Mouse (Mus musculus) neural tube, embryonic 15.5 days (tissue): Measurements from ENCODE around the gene Apol7a. TPM values are rescaled to one million over a fixed set of nuclear protein-coding genes. Genes with fewer than 3 reads are reported as not detected.

Experiments
- ATAC-seq: fragments of 200-750 bp; cut with Nextera tagmentation; 2 replicates; pipeline ENCODE4 v1.8.0; 2017; ENCODE audit warnings: mild to moderate bottlenecking, moderate TSS enrichment, moderate library complexity; ENCODE audit not compliant: low FRiP score
- H3K27ac ChIP-seq: fragments of 300-500 bp; sonication (generic); replicated peaks from 2 replicates; pipeline ENCODE4 v1.5.1; 2015; ENCODE audit warnings: mild to moderate bottlenecking, inconsistent platforms
- H3K27me3 ChIP-seq: fragments of 300-500 bp; sonication (generic); replicated peaks from 2 replicates; pipeline ENCODE4 v1.6.1; 2015; ENCODE audit warnings: inconsistent platforms
- H3K36me3 ChIP-seq: fragments of 300-500 bp; sonication (generic); 2 replicates; pipeline ENCODE4 v1.6.1; 2015; ENCODE audit warnings: inconsistent platforms
- H3K4me1 ChIP-seq: fragments of 300-500 bp; sonication (generic); 2 replicates; pipeline ENCODE4 v1.6.1; 2015; ENCODE audit warnings: inconsistent platforms
- H3K4me2 ChIP-seq: fragments of 300-500 bp; sonication (generic); 2 replicates; pipeline ENCODE4 v1.6.1; 2015; ENCODE audit warnings: inconsistent platforms, mild to moderate bottlenecking, moderate library complexity
- H3K4me3 ChIP-seq: fragments of 300-500 bp; sonication (generic); replicated peaks from 2 replicates; pipeline ENCODE4 v1.5.1; 2015; ENCODE audit warnings: mild to moderate bottlenecking, inconsistent platforms
- H3K9ac ChIP-seq: fragments of 300-500 bp; sonication (generic); replicated peaks from 2 replicates; pipeline ENCODE4 v1.6.1; 2015; ENCODE audit warnings: mild to moderate bottlenecking, inconsistent platforms
- H3K9me3 ChIP-seq: fragments of 300-500 bp; sonication (generic); replicated peaks from 2 replicates; pipeline ENCODE4 v1.6.1; 2016; ENCODE audit warnings: inconsistent platforms
- WGBS: fragments of 180-500 bp; shearing (Covaris S2); methylation state at CpG from one replicate; pipeline ENCODE4 v1.1.7; 2015; ENCODE audit warnings: mixed read lengths; 5-methylcytosine and 5-hydroxymethylcytosine counted together
- polyA plus RNA-seq: library from polyadenylated mRNA; unstranded; fragments of >200 nt; fragmentation: Nextera tagmentation; extraction: Ambion mirVana; gene quantifications from 2 replicates; pipeline ENCODE4 v1.2.1, GENCODE M21; 2015

Gene Apol7a
- polyA plus RNA-seq, 1 experiment from 2014 or later: not detected

DNA sequence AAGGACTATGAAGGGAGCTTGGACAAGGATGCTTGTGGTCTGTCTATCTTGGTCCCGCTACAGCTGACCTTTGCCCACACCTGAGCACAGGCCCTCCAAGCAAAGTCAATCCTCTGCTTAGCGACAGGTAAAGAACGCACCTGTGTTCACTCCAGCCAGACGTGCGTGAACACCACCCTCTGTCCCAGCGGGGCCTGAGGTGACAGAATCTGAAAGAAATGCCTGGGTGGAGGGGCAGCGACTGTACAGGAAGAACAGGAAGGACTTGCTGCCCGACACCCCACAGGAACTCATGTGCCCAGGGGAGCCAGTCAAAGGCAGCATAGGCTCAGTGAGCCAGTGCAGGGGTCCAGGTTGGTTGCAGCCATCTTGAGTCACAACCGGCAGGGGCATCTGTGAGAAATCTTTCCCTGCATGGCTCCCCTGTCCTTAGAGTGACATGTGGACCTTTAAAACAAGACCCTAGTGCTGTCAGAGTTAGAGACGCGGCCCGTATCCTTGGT is 30.0 kb downstream of the Apol7a start:
- 88% methylated on average over 12 of the region's 12 CpGs for WGBS
- no peaks in the 10 kb centered on the region for H3K36me3 ChIP-seq
- H3K9ac ChIP-seq: 0 out of 2 replicates have a peak overlapping the region, but pooled peaks have one; percentile 30
- H3K4me2 ChIP-seq: no peak overlapping the region
- H3K27me3 ChIP-seq: no peaks in the 10 kb centered on the region
- peaks cover 26% of the 10 kb centered on the region for H3K4me1 ChIP-seq
- H3K9me3 ChIP-seq: no peaks in the 10 kb centered on the region
- ATAC-seq: no peak
- H3K27ac ChIP-seq: peak overlapping the region; percentile 86
- H3K4me3 ChIP-seq: no peak overlapping the region

DNA sequence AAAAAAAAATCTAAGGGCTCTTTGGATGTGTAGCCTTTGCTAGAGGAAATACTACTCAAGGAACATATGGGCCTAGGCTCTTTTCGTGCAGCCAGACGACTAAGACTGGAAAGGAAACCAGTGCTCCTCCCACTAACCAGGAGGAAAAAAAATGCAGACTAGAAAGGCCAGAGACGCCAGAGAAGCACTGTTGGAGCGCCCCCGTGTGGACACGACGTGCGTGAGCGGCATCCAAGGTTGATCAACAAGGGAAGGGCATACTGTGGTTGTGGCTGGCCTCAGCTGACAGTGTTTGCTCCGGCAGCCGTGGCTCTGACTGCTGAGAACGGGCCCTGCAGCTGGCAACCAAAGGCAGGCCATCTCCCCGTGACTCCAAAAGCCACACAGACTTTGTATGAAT is 30.8 kb downstream of the Apol7a start:
- Histone ChIP-seq H3K36me3 (no peaks in the 10 kb centered on the region), H3K4me2 (peak overlapping the region; percentile 41), H3K4me1 (peaks cover 29% of the 10 kb centered on the region), H3K27ac (peak overlapping the region; percentile 86), H3K27me3 (no peaks in the 10 kb centered on the region), H3K4me3 (0 out of 2 replicates have a peak overlapping the region, but pooled peaks have one; percentile 5), H3K9me3 (no peaks in the 10 kb centered on the region), H3K9ac (peak overlapping the region; percentile 30; the same call in 1 of the 2 replicates)
- under 1% methylated on average over 13 of the region's 13 CpGs for WGBS
- peak; percentile 56; the same call in 1 of the 2 replicates for ATAC-seq

DNA sequence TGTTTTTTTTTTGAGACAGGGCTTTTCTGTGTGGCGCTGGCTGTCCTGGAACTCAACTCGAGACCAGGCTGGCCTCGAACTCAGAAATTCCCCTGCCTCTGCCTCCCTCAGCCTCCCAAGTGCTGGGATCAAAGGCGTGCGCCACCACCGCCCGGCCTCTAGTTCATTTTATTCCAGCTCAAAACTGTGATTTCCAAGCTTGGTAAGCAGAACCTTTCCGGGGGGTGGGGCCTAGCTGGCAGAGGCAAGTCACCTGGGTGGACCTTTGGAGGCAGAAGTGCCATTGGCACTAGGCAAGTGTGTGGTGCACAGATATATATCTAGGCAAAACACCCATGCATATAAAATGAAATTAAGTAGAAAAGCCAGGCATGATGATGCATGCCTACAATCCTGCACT is 31.4 kb downstream of the Apol7a start:
- no peaks in the 10 kb centered on the region for H3K9me3 ChIP-seq

DNA sequence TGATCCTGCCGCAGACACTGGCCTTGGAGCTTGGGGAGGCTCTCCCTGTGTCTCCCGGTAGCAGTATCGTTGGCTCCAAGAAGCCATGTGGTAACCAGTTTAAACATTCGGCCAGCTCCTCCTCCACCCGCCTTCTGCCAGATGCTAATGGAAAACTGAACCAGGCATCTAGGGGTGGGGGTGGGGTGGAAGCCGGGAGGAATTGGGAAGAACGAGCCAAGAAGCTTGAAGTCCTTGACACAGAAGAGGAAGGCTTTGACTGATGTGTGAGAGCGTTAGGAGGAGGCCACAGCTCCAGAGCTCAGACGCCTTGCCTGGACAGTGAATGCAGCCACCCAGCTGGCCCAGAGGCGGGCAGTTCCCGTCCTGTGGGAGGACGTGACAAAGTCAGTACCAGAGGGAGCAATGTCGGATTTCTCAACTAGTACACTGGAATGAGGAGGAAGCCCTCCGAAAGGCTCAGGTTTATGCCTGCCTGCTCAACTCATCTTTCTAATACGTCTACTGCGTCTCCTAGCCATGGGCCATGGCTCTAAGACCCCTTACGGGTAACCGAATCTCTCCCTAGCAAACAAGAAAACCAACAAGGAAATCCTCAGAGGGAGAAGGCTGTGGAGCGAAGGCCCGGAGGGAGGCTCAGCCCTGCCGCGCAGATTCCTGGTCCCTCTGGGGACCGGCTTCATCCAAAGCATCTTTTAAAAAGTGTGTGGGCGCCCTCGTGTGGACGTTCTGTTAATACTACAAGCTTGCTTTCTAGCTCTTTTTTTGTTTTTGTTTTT is 32.0 kb downstream of the Apol7a start:
- Histone ChIP-seq H3K4me3 (peak overlapping the region; percentile 38), H3K9ac (peak overlapping the region; percentile 52), H3K27ac (peak overlapping the region; percentile 86), H3K27me3 (no peaks in the 10 kb centered on the region), H3K36me3 (no peaks in the 10 kb centered on the region), H3K4me1 (peaks cover 29% of the 10 kb centered on the region), H3K9me3 (no peaks in the 10 kb centered on the region), H3K4me2 (peak overlapping the region; percentile 64)
- 2% methylated on average over 26 of the region's 26 CpGs for WGBS
- ATAC-seq: peak; percentile 76

More for the DNA sequence above, 31.4 kb downstream of the Apol7a start:
- Histone ChIP-seq H3K9ac (no peak overlapping the region), H3K4me1 (peaks cover 29% of the 10 kb centered on the region), H3K4me2 (no peak overlapping the region), H3K36me3 (no peaks in the 10 kb centered on the region), H3K27me3 (no peaks in the 10 kb centered on the region), H3K27ac (peak overlapping the region; percentile 86), H3K4me3 (no peak overlapping the region)
- 0 out of 2 replicates have a peak, but pooled peaks have one; percentile 29 for ATAC-seq
- WGBS: 43% methylated on average over 8 of the region's 8 CpGs

DNA sequence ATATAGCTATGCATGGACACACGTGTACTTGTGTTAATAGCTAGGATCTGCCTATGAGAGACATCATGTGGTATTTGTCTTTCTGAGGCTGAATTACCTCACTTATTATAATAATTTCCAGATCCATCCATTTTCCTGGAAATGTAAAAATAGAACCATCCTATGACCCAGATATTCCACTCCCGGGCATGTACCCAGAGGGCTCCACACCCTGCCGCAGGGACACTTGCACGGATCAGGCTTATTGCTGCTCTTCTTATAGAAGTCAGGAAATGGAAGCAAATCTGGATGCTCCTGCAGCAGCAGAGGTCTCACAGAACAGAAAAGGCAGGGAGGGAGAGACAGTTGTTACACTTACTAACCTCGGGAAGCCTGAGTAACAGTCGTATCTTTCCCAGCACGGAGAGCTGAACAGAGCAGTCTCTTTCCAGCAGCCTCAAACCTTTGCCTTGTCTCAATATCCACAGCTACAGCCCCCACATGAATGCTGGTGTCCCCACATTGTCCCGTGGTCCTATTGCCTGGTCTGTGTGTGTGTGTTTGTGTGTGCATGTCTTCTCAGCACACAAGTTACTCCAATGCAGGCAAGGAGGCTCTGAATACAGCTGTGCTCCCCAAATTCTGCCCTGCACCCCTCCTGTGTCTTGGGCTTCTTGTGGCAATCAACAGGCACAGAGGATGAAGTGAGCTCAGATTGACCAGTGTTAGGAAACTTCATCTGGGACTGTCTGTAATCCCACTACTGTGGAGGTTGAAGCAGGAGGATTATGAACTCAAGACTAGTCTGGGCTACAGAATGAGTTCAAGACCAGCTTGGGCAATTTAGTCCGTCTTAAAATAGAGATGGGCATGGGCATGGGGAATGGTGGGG is 33.0 kb downstream of the Apol7a start:
- peak overlapping the region; percentile 86; the same call in 1 of the 2 replicates for H3K27ac ChIP-seq
- peaks cover 29% of the 10 kb centered on the region for H3K4me1 ChIP-seq
- no peaks in the 10 kb centered on the region for H3K36me3 ChIP-seq
- peak overlapping the region; percentile 64 for H3K4me2 ChIP-seq
- no peak overlapping the region for H3K4me3 ChIP-seq
- ATAC-seq: no peak
- no peaks in the 10 kb centered on the region for H3K9me3 ChIP-seq
- WGBS: 63% methylated on average over 9 of the region's 9 CpGs
- no peaks in the 10 kb centered on the region for H3K27me3 ChIP-seq
- H3K9ac ChIP-seq: no peak overlapping the region

DNA sequence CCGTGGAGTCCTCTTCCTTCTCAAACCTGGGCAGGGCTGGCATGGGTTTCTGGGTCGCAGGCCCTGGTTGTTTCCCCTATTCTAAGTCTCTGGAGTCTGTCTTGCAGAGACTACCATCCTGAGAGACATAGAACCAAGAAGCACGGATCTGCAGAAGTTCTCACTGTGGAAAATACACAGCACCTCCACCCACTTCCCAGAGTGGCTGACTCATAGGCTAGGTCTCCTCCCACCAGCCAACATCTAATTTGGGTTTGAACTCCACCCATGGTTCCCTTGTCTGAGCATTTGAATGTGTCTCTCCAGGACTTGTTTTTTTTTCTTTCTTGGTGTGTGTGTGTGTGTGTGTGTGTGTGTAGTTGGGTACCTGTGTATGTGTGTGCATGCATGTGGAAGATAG is 34.9 kb downstream of the Apol7a start:
- H3K27ac ChIP-seq: no peak overlapping the region
- H3K27me3 ChIP-seq: no peaks in the 10 kb centered on the region
- no peak overlapping the region for H3K4me2 ChIP-seq
- H3K36me3 ChIP-seq: no peaks in the 10 kb centered on the region
- H3K9me3 ChIP-seq: no peaks in the 10 kb centered on the region
- no peak overlapping the region for H3K9ac ChIP-seq
- no peak overlapping the region for H3K4me3 ChIP-seq
- ATAC-seq: no peak
- WGBS: 65% methylated on average over 3 of the region's 3 CpGs
- H3K4me1 ChIP-seq: peaks cover 37% of the 10 kb centered on the region

DNA sequence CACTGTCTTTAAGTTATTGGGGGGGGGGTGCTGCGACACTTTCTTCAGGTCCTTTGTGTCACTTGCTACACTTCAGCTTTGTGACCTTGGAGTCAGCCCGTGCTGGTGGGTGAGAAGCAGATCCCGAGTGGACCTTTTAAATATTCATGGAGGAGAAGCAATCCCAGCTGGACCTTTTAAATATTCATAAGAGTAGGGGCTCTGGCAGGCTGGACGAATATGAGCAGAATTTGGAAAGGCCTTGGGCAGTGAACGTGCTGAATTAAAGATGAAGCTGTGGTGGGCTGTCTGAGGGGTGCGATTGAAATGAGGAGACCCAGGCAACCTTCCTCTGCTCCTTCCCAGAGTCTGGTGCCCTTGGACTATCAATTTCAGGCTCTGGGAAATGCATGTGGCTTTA is 35.3 kb downstream of the Apol7a start:
- no peak for ATAC-seq
- Histone ChIP-seq H3K9ac (no peak overlapping the region), H3K27me3 (no peaks in the 10 kb centered on the region), H3K4me1 (peaks cover 38% of the 10 kb centered on the region), H3K36me3 (no peaks in the 10 kb centered on the region), H3K4me3 (no peak overlapping the region), H3K27ac (no peak overlapping the region), H3K4me2 (no peak overlapping the region), H3K9me3 (no peaks in the 10 kb centered on the region)
- WGBS: 18% methylated on average over 6 of the region's 6 CpGs

DNA sequence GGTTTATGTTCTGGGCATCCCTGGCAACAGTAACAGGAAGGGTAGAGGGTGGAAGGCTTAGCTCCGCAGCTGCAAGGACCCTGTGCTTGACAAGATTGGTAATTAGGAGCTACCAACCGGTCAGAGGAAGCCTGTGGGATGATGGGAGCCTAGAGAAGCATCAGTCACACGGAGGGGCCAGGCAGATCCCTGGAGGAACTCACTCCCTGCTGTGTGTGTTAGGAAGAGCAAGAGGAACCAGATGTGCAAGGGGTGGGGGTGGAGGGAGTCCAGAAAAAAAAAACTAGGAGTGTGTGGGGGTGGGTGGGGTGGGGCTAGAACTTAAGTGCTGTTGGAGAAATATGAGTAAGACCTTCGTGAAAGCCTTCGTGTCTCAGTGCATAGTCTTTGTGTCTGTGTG is 36.0 kb downstream of the Apol7a start:
- H3K27ac ChIP-seq: no peak overlapping the region
- H3K9me3 ChIP-seq: no peaks in the 10 kb centered on the region
- ATAC-seq: no peak
- H3K27me3 ChIP-seq: no peaks in the 10 kb centered on the region
- WGBS: 28% methylated on average over 5 of the region's 5 CpGs
- no peaks in the 10 kb centered on the region for H3K36me3 ChIP-seq
- no peak overlapping the region for H3K4me2 ChIP-seq
- H3K4me1 ChIP-seq: peaks cover 38% of the 10 kb centered on the region
- H3K9ac ChIP-seq: no peak overlapping the region
- H3K4me3 ChIP-seq: no peak overlapping the region

DNA sequence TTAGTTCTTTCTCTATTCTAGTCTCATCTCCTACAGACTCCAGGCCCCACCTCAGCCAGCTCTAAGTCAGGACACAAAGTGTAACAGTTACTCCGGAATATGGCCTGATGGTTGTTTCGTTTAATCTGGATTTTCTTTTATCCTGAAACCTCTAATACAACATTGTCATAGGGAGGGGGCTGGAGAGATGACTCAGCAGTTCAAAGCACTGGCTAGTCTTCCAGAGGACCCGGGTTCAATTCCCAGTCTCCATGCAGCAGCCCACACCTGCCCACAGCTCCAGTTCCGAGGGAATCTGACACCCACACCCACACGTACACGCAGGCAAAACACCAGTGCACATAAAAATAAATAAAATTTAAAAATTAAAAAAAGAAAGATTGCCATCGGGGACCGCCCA is 39.0 kb downstream of the Apol7a start:
- WGBS: 94% methylated on average over 8 of the region's 8 CpGs
- peaks cover 39% of the 10 kb centered on the region for H3K4me1 ChIP-seq

DNA sequence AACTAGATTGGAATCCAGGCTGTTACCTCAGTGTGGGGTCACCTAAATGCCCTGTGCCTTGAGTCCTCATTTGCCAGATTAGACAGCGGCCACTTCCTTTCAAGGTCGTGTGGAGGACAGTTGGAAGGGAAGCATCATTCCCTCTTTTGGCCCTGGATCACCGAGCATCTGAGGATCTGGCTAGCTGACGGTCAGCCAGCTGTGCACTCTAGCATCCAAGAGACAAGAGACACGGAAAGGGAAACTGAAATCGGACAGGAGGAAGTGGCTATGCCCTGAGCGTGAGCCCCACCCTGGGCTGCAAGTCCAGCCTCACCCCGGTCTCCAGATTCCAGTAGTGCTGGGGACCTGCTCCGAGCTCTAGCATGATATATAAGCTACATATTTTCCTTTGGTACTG is 39.4 kb downstream of the Apol7a start:
- WGBS: 65% methylated on average over 9 of the region's 9 CpGs
- Histone ChIP-seq H3K9me3 (no peaks in the 10 kb centered on the region), H3K4me2 (no peak overlapping the region), H3K9ac (0 out of 2 replicates have a peak overlapping the region, but pooled peaks have one; percentile 51), H3K27me3 (no peaks in the 10 kb centered on the region), H3K4me1 (peaks cover 43% of the 10 kb centered on the region), H3K36me3 (no peaks in the 10 kb centered on the region), H3K27ac (peak overlapping the region; percentile 74), H3K4me3 (no peak overlapping the region)
- no peak for ATAC-seq

More for the DNA sequence above, 39.0 kb downstream of the Apol7a start:
- no peak for ATAC-seq
- no peaks in the 10 kb centered on the region for H3K27me3 ChIP-seq
- no peaks in the 10 kb centered on the region for H3K36me3 ChIP-seq
- no peaks in the 10 kb centered on the region for H3K9me3 ChIP-seq
- H3K27ac ChIP-seq: 0 out of 2 replicates have a peak overlapping the region, but pooled peaks have one; percentile 74
- H3K4me3 ChIP-seq: no peak overlapping the region
- H3K4me2 ChIP-seq: no peak overlapping the region
- no peak overlapping the region for H3K9ac ChIP-seq

DNA sequence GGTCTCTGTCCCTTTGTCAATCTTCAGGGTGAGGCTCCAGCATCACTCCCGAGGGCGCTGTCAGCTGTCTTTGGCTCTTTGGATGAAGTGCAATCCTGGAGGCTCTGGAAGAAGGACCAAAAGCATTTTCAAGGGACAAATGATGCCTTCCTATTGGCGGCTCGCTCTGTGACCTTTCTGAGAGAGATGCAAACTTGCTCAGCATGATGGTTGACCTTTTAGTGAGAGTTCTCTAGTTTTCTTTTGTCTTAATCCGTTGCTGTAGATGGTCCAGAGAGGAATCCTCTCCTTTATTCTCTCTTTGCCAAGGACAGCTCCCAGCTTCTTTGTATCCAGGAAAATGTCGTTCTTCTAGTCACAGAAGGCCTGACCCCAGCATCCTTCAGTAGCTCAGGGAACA is 39.8 kb downstream of the Apol7a start:
- H3K27ac ChIP-seq: peak overlapping the region; percentile 74
- H3K4me1 ChIP-seq: peaks cover 45% of the 10 kb centered on the region
- ATAC-seq: 0 out of 2 replicates have a peak, but pooled peaks have one; percentile 16
- no peaks in the 10 kb centered on the region for H3K27me3 ChIP-seq
- H3K4me3 ChIP-seq: peak overlapping the region; percentile 33
- H3K9ac ChIP-seq: peak overlapping the region; percentile 51
- peak overlapping the region; percentile 61 for H3K4me2 ChIP-seq
- H3K9me3 ChIP-seq: no peaks in the 10 kb centered on the region
- H3K36me3 ChIP-seq: no peaks in the 10 kb centered on the region
- 18% methylated on average over 6 of the region's 6 CpGs for WGBS
